Mouse (Mus musculus) G1E (cell line): ENCODE data around the gene Rfx3.

Experiments used
- CTCF ChIP-seq: IDR thresholded peaks from 2 replicates; pipeline ENCODE4 v1.5.1; 2012; ENCODE audit warnings: low read depth, low read length, inconsistent platforms, mixed read lengths
- GATA1 ChIP-seq: IDR thresholded peaks from 2 replicates; pipeline ENCODE4 v1.6.1; 2012; ENCODE audit warnings: borderline replicate concordance, low read length, inconsistent platforms, mixed read lengths
- POLR2AphosphoS5 ChIP-seq: IDR thresholded peaks from 2 replicates; pipeline ENCODE4 v1.6.1; 2012; ENCODE audit warnings: low read depth, low read length, inconsistent platforms; ENCODE audit not compliant: insufficient replicate concordance
- TAL1 ChIP-seq: conservative IDR thresholded peaks from 2 replicates; pipeline ENCODE4 v1.6.1; 2012; ENCODE audit warnings: low read depth, low read length, inconsistent platforms, mixed read lengths

- TF ChIP-seq CTCF (no peak), TAL1 (no peak), GATA1 (no peak), POLR2AphosphoS5 (no peak)
Observed at GRCm38 (mm10) chr19:27906976-27907375, 104.0 kb downstream of the Rfx3 start.
